Mouse (Mus musculus) MEL (cell line): ENCODE data around the gene Nfasc. TPM values are rescaled to one million over a fixed set of nuclear protein-coding genes. Genes with fewer than 3 reads are reported as not detected.

ENCODE experiments used
- DNase-seq: peaks from one replicate; pipeline ENCODE4 v3.0.0; 2011; ENCODE audit warnings: low read depth, low spot score
- H3K27ac ChIP-seq: 2 replicates; pipeline ENCODE4 v1.5.1; 2012; ENCODE audit warnings: low read depth, mild to moderate bottlenecking, control low read depth, low read length, moderate library complexity; ENCODE audit not compliant: control insufficient read depth
- H3K27me3 ChIP-seq, 2 experiments: fragments of 150-350 bp in 1 of 2; sonication (generic) in 1 of 2; 2 replicates each; pipeline ENCODE4 v1.6.1; 2012; ENCODE audit warnings: low read length in 2 of 2, mild to moderate bottlenecking in 2 of 2, improper control_type of control experiment in 1 of 2, moderate library complexity in 1 of 2; ENCODE audit not compliant: insufficient read depth in 2 of 2, control insufficient read depth in 1 of 2
- H3K36me3 ChIP-seq, 2 experiments: 2 replicates each; pipeline ENCODE4 v1.6.1; 2012 to 2014; ENCODE audit warnings: low read length in 2 of 2, improper control_type of control experiment in 1 of 2, inconsistent platforms in 1 of 2, mild to moderate bottlenecking in 1 of 2; ENCODE audit not compliant: insufficient read depth in 2 of 2, control insufficient read depth in 1 of 2
- H3K4me1 ChIP-seq, 2 experiments: fragments of 150-350 bp in 1 of 2; sonication (generic) in 1 of 2; 2 replicates each; pipeline ENCODE4 v1.6.1; 2012; ENCODE audit warnings: low read length in 2 of 2, improper control_type of control experiment in 1 of 2, mild to moderate bottlenecking in 1 of 2; ENCODE audit not compliant: insufficient read depth in 2 of 2, control insufficient read depth in 1 of 2
- H3K4me3 ChIP-seq, 2 experiments: fragments of 150-350 bp in 1 of 2; sonication (generic) in 1 of 2; 2 replicates each; pipeline ENCODE4 v1.5.1; 2012; ENCODE audit warnings: low read depth in 2 of 2, low read length in 2 of 2, mild to moderate bottlenecking in 2 of 2, moderate library complexity in 2 of 2, control low read depth in 1 of 2, improper control_type of control experiment in 1 of 2; ENCODE audit not compliant: control insufficient read depth in 1 of 2, insufficient read depth in 1 of 2
- H3K79me2 ChIP-seq: 2 replicates; pipeline ENCODE4 v1.6.1; 2012; ENCODE audit warnings: mild to moderate bottlenecking, low read length, moderate library complexity; ENCODE audit not compliant: control insufficient read depth, poor library complexity, insufficient read depth
- H3K9ac ChIP-seq: 2 replicates; pipeline ENCODE4 v1.6.1; 2012; ENCODE audit warnings: low read depth, mild to moderate bottlenecking, control low read depth, low read length, moderate library complexity; ENCODE audit not compliant: control insufficient read depth, poor library complexity, severe bottlenecking
- H3K9me3 ChIP-seq: fragments of 150-350 bp; sonication (generic); replicated peaks from 2 replicates; pipeline ENCODE4 v1.6.1; 2012; ENCODE audit warnings: mild to moderate bottlenecking, low read length, improper control_type of control experiment, moderate library complexity; ENCODE audit not compliant: insufficient read depth
- BHLHE40 ChIP-seq: IDR thresholded peaks from 2 replicates; pipeline ENCODE4 v1.6.1; 2012; ENCODE audit warnings: low read depth, mild to moderate bottlenecking, inconsistent platforms, low read length, improper control_type of control experiment, borderline replicate concordance
- CHD1 ChIP-seq: IDR thresholded peaks from 2 replicates; pipeline ENCODE4 v1.6.1; 2012; ENCODE audit warnings: low read depth, mild to moderate bottlenecking, inconsistent platforms, low read length, improper control_type of control experiment
- CTCF ChIP-seq, 3 experiments: IDR thresholded peaks in 2 of 3; conservative IDR thresholded peaks in 1 of 3; 2 replicates each; pipeline ENCODE4 v1.5.1; 2011 to 2012; ENCODE audit warnings: low read length in 3 of 3, low read depth in 2 of 3, mild to moderate bottlenecking in 2 of 3, improper control_type of control experiment in 1 of 3, inconsistent platforms in 1 of 3, mixed read lengths in 1 of 3, moderate library complexity in 1 of 3; ENCODE audit not compliant: control insufficient read depth in 1 of 3, insufficient read depth in 1 of 3, poor library complexity in 1 of 3, severe bottlenecking in 1 of 3
- ETS1 ChIP-seq: IDR thresholded peaks from 2 replicates; pipeline ENCODE4 v1.6.1; 2012; ENCODE audit warnings: low read depth, mild to moderate bottlenecking, inconsistent platforms, low read length, improper control_type of control experiment, moderate library complexity
- JUND ChIP-seq: IDR thresholded peaks from 2 replicates; pipeline ENCODE4 v1.6.1; 2011; ENCODE audit warnings: low read depth, mild to moderate bottlenecking, improper control_type of control experiment, low read length
- MAFK ChIP-seq: IDR thresholded peaks from 2 replicates; pipeline ENCODE4 v1.6.1; 2011; ENCODE audit warnings: low read depth, mild to moderate bottlenecking, low read length, improper control_type of control experiment, borderline replicate concordance
- MEF2A ChIP-seq: IDR thresholded peaks from 2 replicates; pipeline ENCODE4 v1.6.1; 2014; ENCODE audit warnings: low read depth, mild to moderate bottlenecking, inconsistent platforms, low read length, improper control_type of control experiment; ENCODE audit not compliant: poor library complexity, insufficient replicate concordance, severe bottlenecking; ENCODE audit errors: extremely low read depth
- NRF1 ChIP-seq: IDR thresholded peaks from 2 replicates; pipeline ENCODE4 v1.6.1; 2014; ENCODE audit warnings: low read depth, mild to moderate bottlenecking, inconsistent platforms, low read length, improper control_type of control experiment, moderate library complexity; ENCODE audit not compliant: poor library complexity, insufficient read depth, severe bottlenecking
- POLR2A ChIP-seq, 2 experiments: IDR thresholded peaks; 2 replicates each; pipeline ENCODE4 v1.6.1; 2011 to 2012; ENCODE audit warnings: low read length in 2 of 2, mild to moderate bottlenecking in 2 of 2, control low read depth in 1 of 2, improper control_type of control experiment in 1 of 2, low read depth in 1 of 2, moderate library complexity in 1 of 2; ENCODE audit not compliant: control insufficient read depth in 1 of 2, insufficient read depth in 1 of 2, poor library complexity in 1 of 2
- RCOR1 ChIP-seq: IDR thresholded peaks from 2 replicates; pipeline ENCODE4 v1.6.1; 2012; ENCODE audit warnings: low read depth, mild to moderate bottlenecking, inconsistent platforms, low read length, improper control_type of control experiment
- SMC3 ChIP-seq: IDR thresholded peaks from 2 replicates; pipeline ENCODE4 v1.6.1; 2011; ENCODE audit warnings: low read depth, low read length, improper control_type of control experiment
- TAL1 ChIP-seq: IDR thresholded peaks from 2 replicates; pipeline ENCODE4 v1.6.1; 2012; ENCODE audit warnings: mild to moderate bottlenecking, inconsistent platforms, low read length, moderate library complexity, mixed read lengths
- USF2 ChIP-seq, 2 experiments: IDR thresholded peaks; 2 replicates each; pipeline ENCODE4 v1.6.1; 2011 to 2012; ENCODE audit warnings: improper control_type of control experiment in 2 of 2, low read length in 2 of 2, borderline replicate concordance in 1 of 2, inconsistent platforms in 1 of 2, low read depth in 1 of 2, mild to moderate bottlenecking in 1 of 2; ENCODE audit not compliant: insufficient read depth in 1 of 2
- ZKSCAN1 ChIP-seq: IDR thresholded peaks from 2 replicates; pipeline ENCODE4 v1.6.1; 2012; ENCODE audit warnings: low read depth, mild to moderate bottlenecking, inconsistent platforms, low read length, improper control_type of control experiment, moderate library complexity
- ZMIZ1 ChIP-seq: IDR thresholded peaks from 2 replicates; pipeline ENCODE4 v1.6.1; 2012; ENCODE audit warnings: low read depth, mild to moderate bottlenecking, inconsistent platforms, low read length, improper control_type of control experiment, moderate library complexity
- polyA plus RNA-seq, 2 experiments: library from polyadenylated mRNA; stranded (reverse) in 1 of 2; unstranded in 1 of 2; fragments of >175 nt in 1 of 2; fragments of >200 nt in 1 of 2; gene quantifications; 2 replicates each; pipeline versions ENCODE4 v1.2.1 to v1.2.4; 2012; ENCODE audit warnings: low replicate concordance in 2 of 2, low read depth in 1 of 2; ENCODE audit not compliant: insufficient read length in 2 of 2, insufficient read depth in 1 of 2, missing spikeins in 1 of 2
- total RNA-seq: library from RNA; depleted of rRNA; stranded (reverse); fragments of 300-350 nt; gene quantifications from 2 replicates; pipeline ENCODE4 v1.2.3, GENCODE M21; 2012

Nfasc gene
- total and polyA plus RNA-seq, 3 experiments: not detected

GRCm38 (mm10) chr1:132733873-132734447 lies 7.6 kb downstream of the Nfasc start:
- TF ChIP-seq BHLHE40 (no peak), TAL1 (no peak), ZKSCAN1 (no peak), CHD1 (no peak), ETS1 (no peak), POLR2A (IDR thresholded peaks at IDR 0.05; ENCODE audit: control insufficient read depth in 1 of 2, insufficient read depth in 1 of 2, low read depth in 1 of 2, low read length in 2 of 2, poor library complexity in 1 of 2) (no peak), JUND (no peak), RCOR1 (no peak)
- TF ChIP-seq, all 39 proteins: peak for 0
- Histone ChIP-seq H3K36me3 (no peaks in the 10 kb centered on the region), H3K4me1 (no peaks in the 10 kb centered on the region), H3K9ac (no peak overlapping the region), H3K9me3 (no peaks in the 10 kb centered on the region), H3K27ac (no peak overlapping the region), H3K4me3 (no peak overlapping the region), H3K27me3 (no peaks in the 10 kb centered on the region; a peak in 1 of 4 replicates), H3K79me2 (no peaks in the 10 kb centered on the region)
- DNase-seq: peak; percentile 33

- TF ChIP-seq USF2 (IDR thresholded peaks at IDR 0.05; ENCODE audit: borderline replicate concordance in 1 of 2, insufficient read depth in 1 of 2, low read depth in 1 of 2, low read length in 2 of 2): no peak
- no peak for TF ChIP-seq CTCF (IDR thresholded peaks at IDR 0.05 in 2 of 3, conservative IDR thresholded peaks at IDR 0.05 in 1 of 3; ENCODE audit: control insufficient read depth in 1 of 3, insufficient read depth in 1 of 3, low read depth in 2 of 3, low read length in 3 of 3, poor library complexity in 1 of 3, severe bottlenecking in 1 of 3)
- TF ChIP-seq NRF1: no peak
- no peak for TF ChIP-seq MAFK
- TF ChIP-seq ZMIZ1: no peak
- TF ChIP-seq MEF2A: no peak
- no peak for TF ChIP-seq SMC3
- no peak for DNase-seq
- Histone ChIP-seq H3K79me2 (no peaks in the 10 kb centered on the region), H3K4me3 (no peak overlapping the region), H3K4me1 (no peaks in the 10 kb centered on the region), H3K36me3 (no peaks in the 10 kb centered on the region), H3K9ac (no peak overlapping the region), H3K27me3 (no peaks in the 10 kb centered on the region; a peak in 1 of 4 replicates), H3K9me3 (no peaks in the 10 kb centered on the region), H3K27ac (no peak overlapping the region)
Measured at GRCm38 (mm10) chr1:132732307-132732706, 9.3 kb downstream of the Nfasc start.
